Mouse (Mus musculus) embryo, embryonic 10 days (tissue): ENCODE results near the gene Plch1.

Source experiments
- DNase-seq: peaks from one replicate; pipeline ENCODE4 v3.0.0-alpha.2; 2015; ENCODE audit warnings: low spot score

The Plch1 gene

GRCm38 (mm10) chr3:63692727-63693126 lies 206.5 kb downstream of the Plch1 start:
- no peak for DNase-seq

GRCm38 (mm10) chr3:63668779-63669178 lies 230.5 kb downstream of the Plch1 start:
- DNase-seq = peak; percentile 7

- DNase-seq = no peak
Measured at GRCm38 (mm10) chr3:63665307-63665706, 234.0 kb downstream of the Plch1 start.

GRCm38 (mm10) chr3:63664575-63665243 lies 234.6 kb downstream of the Plch1 start:
- DNase-seq = no peak
